Mouse (Mus musculus) gastrocnemius, postnatal 4 days (tissue): ENCODE measurements at regions not wholly inside any gene's neighbourhood (a gene's known extent, or its start where the extent isn't known, plus 50 kb on each side); places are given as distances from the start of the nearest gene placed in this dataset.

ENCODE experiments used
- DNase-seq, 2 experiments: peaks; one replicate each; pipeline ENCODE4 v3.0.0; 2021 to 2022; ENCODE audit warnings: low spot score in 2 of 2, mixed read lengths in 2 of 2

GRCm38 (mm10) chr10:12059728-12060127 is 716.5 kb downstream of the Epm2a start:
- no peak for DNase-seq

GRCm38 (mm10) chr10:12061069-12061861 is 718.1 kb downstream of the Epm2a start:
- DNase-seq: no peak

GRCm38 (mm10) chr10:12062302-12062701 is 719.1 kb downstream of the Epm2a start:
- DNase-seq: no peak

GRCm38 (mm10) chr10:12083961-12084360 is 740.8 kb downstream of the Epm2a start:
- no peak for DNase-seq

GRCm38 (mm10) chr10:12092521-12092920 is 749.3 kb downstream of the Epm2a start:
- DNase-seq: no peak

GRCm38 (mm10) chr10:12096678-12097077 is 753.5 kb downstream of the Epm2a start:
- DNase-seq: no peak

- DNase-seq: peak in 1 of 2 experiments; percentile 36
These were observed 762.2 kb downstream of the Utrn start for GRCm38 (mm10) chr10:12107001-12107418.

GRCm38 (mm10) chr10:12111720-12112119 is 757.4 kb downstream of the Utrn start:
- DNase-seq: no peak

- DNase-seq: no peak
These were observed 753.4 kb downstream of the Utrn start for GRCm38 (mm10) chr10:12115767-12116166.

GRCm38 (mm10) chr10:12116662-12117303 is 752.4 kb downstream of the Utrn start:
- DNase-seq: no peak

GRCm38 (mm10) chr10:12124272-12124671 is 744.9 kb downstream of the Utrn start:
- no peak for DNase-seq

- no peak for DNase-seq
These were observed 739.7 kb downstream of the Utrn start for GRCm38 (mm10) chr10:12129486-12129885.

- no peak for DNase-seq
These were observed 724.5 kb downstream of the Utrn start for GRCm38 (mm10) chr10:12144691-12145090.

GRCm38 (mm10) chr10:12146942-12147537 is 722.1 kb downstream of the Utrn start:
- DNase-seq: no peak

- DNase-seq: no peak
These were observed 698.9 kb downstream of the Utrn start for GRCm38 (mm10) chr10:12170243-12170642.

GRCm38 (mm10) chr10:12174200-12174818 is 694.9 kb downstream of the Utrn start:
- no peak for DNase-seq

GRCm38 (mm10) chr10:12175141-12175540 is 694.0 kb downstream of the Utrn start:
- no peak for DNase-seq

- no peak for DNase-seq
These were observed 691.7 kb downstream of the Utrn start for GRCm38 (mm10) chr10:12177482-12177881.

- no peak for DNase-seq
These were observed 688.2 kb downstream of the Utrn start for GRCm38 (mm10) chr10:12180965-12181364.

- DNase-seq: no peak
These were observed 682.1 kb downstream of the Utrn start for GRCm38 (mm10) chr10:12186918-12187639.

- no peak for DNase-seq
These were observed 681.4 kb downstream of the Utrn start for GRCm38 (mm10) chr10:12187669-12188342.
